Mouse (Mus musculus) embryonic facial prominence, embryonic 11.5 days (tissue): ENCODE measurements at regions not wholly inside any gene's neighbourhood (a gene's known extent, or its start where the extent isn't known, plus 50 kb on each side); places are given as distances from the start of the nearest gene placed in this dataset.

Source experiments
- ATAC-seq: fragments of 200-750 bp; cut with Nextera tagmentation; replicated peaks from 2 replicates; pipeline ENCODE4 v1.8.0; 2017; ENCODE audit warnings: low read depth; ENCODE audit not compliant: insufficient number of reproducible peaks, low FRiP score, low TSS enrichment
- DNase-seq: peaks from one replicate; pipeline ENCODE4 v3.0.0-alpha.2; 2015; ENCODE audit warnings: low spot score
- H3K27ac ChIP-seq: fragments of 300-500 bp; sonication (generic); replicated peaks from 2 replicates; pipeline ENCODE4 v1.5.1; 2014; ENCODE audit warnings: mild to moderate bottlenecking, low read depth, low read length, control low read depth
- H3K27me3 ChIP-seq: fragments of 300-500 bp; sonication (generic); 2 replicates; pipeline ENCODE4 v1.6.1; 2014; ENCODE audit warnings: mild to moderate bottlenecking, low read length, moderate library complexity, mixed read lengths; ENCODE audit not compliant: control insufficient read depth, insufficient read depth
- H3K36me3 ChIP-seq: fragments of 300-500 bp; sonication (generic); replicated peaks from 2 replicates; pipeline ENCODE4 v1.6.1; 2014; ENCODE audit warnings: low read depth, mild to moderate bottlenecking, low read length, moderate library complexity, mixed read lengths; ENCODE audit not compliant: control insufficient read depth, insufficient read depth
- H3K4me1 ChIP-seq: fragments of 300-500 bp; sonication (generic); 2 replicates; pipeline ENCODE4 v1.6.1; 2014; ENCODE audit warnings: low read length, mixed read lengths; ENCODE audit not compliant: control insufficient read depth, insufficient read depth
- H3K4me2 ChIP-seq: fragments of 300-500 bp; sonication (generic); 2 replicates; pipeline ENCODE4 v1.6.1; 2014; ENCODE audit warnings: low read depth, mild to moderate bottlenecking, control low read depth, low read length, moderate library complexity
- H3K4me3 ChIP-seq: fragments of 300-500 bp; sonication (generic); 2 replicates; pipeline ENCODE4 v1.5.1; 2014; ENCODE audit warnings: low read depth, low read length, control low read depth
- H3K9ac ChIP-seq: fragments of 300-500 bp; sonication (generic); replicated peaks from 2 replicates; pipeline ENCODE4 v1.6.1; 2014; ENCODE audit warnings: mild to moderate bottlenecking, control low read depth, low read length
- H3K9me3 ChIP-seq: fragments of 300-500 bp; sonication (generic); replicated peaks from 2 replicates; pipeline ENCODE4 v1.6.1; 2016; ENCODE audit warnings: mild to moderate bottlenecking, low read length, inconsistent platforms, mixed read lengths; ENCODE audit not compliant: control insufficient read depth
- WGBS: fragments of 180-500 bp; shearing (Covaris S2); extraction: QIAGEN DNeasy Blood & Tissue Kit; methylation state at CpG from one replicate; pipeline ENCODE4 v1.1.7; 2014; 5-methylcytosine and 5-hydroxymethylcytosine counted together

DNA sequence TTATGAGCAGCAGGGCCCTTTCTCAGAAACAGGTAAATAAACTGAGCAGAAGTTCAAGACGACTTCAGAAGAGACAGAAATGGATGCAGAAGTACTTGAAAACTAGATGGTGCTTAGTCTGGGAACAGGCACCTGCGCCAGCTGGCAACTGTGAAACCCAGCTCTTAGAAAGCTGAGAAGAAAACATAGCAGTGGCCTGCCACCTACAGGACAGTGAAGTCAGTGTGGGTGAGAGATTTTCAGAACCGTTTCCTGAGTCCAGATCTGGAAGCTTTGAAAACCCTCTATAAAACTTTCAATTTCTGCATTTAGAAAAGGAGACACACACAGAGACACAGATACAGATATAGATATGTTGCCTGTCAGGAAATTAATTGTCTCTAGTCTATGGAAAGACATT, 667.4 kb downstream of the Rapgef2 start:
- Histone ChIP-seq H3K9me3 (no peaks in the 10 kb centered on the region), H3K27me3 (no peaks in the 10 kb centered on the region), H3K36me3 (no peaks in the 10 kb centered on the region), H3K4me3 (no peak overlapping the region), H3K4me2 (no peak overlapping the region), H3K4me1 (no peaks in the 10 kb centered on the region), H3K27ac (no peak overlapping the region), H3K9ac (no peak overlapping the region)
- 30% methylated on average over 3 of the region's 3 CpGs for WGBS
- DNase-seq (peak; percentile 21), ATAC-seq (no peak)

DNA sequence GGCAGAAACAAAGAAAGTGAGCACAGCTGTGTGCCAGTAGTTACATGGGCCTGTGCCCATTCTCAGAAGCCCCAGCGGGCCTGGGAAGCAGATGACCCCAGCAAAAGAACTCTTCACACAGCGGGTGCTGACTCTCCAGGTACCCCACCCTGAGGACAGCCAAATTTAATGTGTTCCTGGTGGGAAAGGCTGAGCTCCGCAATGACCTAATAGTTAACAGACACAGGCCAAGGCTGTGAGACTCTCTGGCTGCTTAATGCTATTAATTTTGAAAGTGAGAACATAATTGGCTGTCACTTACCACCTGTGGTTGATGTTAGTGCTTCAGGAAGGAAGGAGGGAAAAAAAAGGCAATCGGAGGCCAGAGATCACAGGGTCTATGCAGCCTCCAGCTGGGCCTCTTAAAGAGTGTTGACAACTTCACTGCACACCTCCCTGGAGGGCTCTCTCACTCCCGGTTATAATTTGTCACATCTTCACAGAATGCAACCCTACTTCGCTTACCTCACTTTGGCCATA, 691.5 kb downstream of the Rapgef2 start:
- Histone ChIP-seq H3K4me1 (no peaks in the 10 kb centered on the region), H3K9me3 (no peaks in the 10 kb centered on the region), H3K36me3 (no peaks in the 10 kb centered on the region), H3K4me3 (no peak overlapping the region), H3K27me3 (no peaks in the 10 kb centered on the region), H3K9ac (no peak overlapping the region), H3K27ac (no peak overlapping the region), H3K4me2 (no peak overlapping the region)
- WGBS, result 12% methylated on average over 6 of the region's 6 CpGs
- ATAC-seq (peak; percentile 87), DNase-seq (peak; percentile 67)

DNA sequence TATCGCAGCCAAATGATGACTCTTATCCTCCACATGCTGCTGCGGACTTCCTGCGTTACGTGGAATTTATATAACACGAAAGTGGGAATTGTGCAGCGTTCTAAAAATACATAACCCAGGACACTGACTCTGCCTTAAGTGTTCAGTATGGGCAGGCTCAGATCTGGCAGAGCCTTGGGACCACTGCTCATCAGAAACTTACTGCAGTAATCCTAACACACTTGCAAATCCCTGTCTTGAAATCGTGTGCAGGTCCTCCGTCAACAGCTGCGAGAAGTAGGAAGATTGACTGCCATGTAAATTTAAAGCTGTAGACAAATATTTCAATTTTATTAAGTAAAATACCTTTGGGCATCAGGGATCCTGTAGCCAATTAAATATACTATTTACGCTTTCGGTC, 692.0 kb downstream of the Rapgef2 start:
- 50% methylated on average over 11 of the region's 11 CpGs for WGBS
- no peak overlapping the region for H3K27ac ChIP-seq
- ATAC-seq (no peak; the same call in 1 of the 2 replicates), DNase-seq (no peak)
- no peak overlapping the region for H3K9ac ChIP-seq
- H3K27me3 ChIP-seq, result no peaks in the 10 kb centered on the region
- H3K9me3 ChIP-seq, result no peaks in the 10 kb centered on the region
- no peaks in the 10 kb centered on the region for H3K36me3 ChIP-seq
- no peaks in the 10 kb centered on the region for H3K4me1 ChIP-seq
- no peak overlapping the region for H3K4me3 ChIP-seq
- H3K4me2 ChIP-seq, result no peak overlapping the region

DNA sequence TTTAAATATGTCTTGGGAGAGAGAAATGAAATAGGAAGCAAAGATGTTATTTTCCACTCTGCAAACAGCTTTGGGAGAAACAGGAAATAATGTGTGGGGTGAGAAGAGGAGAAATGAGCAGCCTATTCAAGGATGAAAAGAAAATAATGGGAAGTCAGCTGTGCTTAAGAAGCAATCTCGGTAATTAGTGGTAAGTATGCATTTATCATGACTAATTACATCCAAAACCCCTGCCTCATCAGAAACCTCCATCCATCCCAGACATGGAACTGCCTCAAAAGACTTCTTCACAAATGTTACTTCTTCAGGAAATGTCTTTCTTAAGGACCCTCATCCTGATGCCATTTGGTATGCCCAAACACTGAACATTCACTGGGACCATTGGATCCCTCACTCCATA, 699.7 kb downstream of the Rapgef2 start:
- 58% methylated on average over 1 of the region's 1 CpGs for WGBS

DNA sequence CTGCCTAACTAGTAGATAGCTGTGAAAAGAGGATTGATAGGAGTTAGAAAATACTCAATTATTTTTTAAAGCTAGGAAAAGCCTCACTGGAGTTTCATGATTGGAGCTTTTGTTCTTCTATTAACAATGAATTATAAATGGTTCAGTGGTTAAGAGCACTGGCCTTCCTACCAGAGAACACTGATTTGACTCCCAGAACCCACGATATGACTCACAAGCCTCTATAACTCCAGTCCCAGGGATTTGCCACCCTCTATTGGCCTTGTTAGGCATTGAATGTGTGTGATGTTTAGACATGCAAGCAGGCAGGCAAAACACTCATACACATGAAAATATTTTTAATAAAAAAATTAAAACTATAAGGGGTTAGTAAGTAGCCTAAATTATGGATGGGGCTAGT, 704.4 kb downstream of the Rapgef2 start:
- no peaks in the 10 kb centered on the region for H3K4me1 ChIP-seq
- no peak overlapping the region for H3K27ac ChIP-seq
- no peaks in the 10 kb centered on the region for H3K9me3 ChIP-seq
- H3K36me3 ChIP-seq, result no peaks in the 10 kb centered on the region
- no peak overlapping the region for H3K4me3 ChIP-seq
- ATAC-seq (no peak), DNase-seq (peak; percentile 45)
- 20% methylated on average over 1 of the region's 1 CpGs for WGBS
- H3K9ac ChIP-seq, result no peak overlapping the region
- H3K4me2 ChIP-seq, result no peak overlapping the region
- H3K27me3 ChIP-seq, result no peaks in the 10 kb centered on the region

More for the DNA sequence above, 699.7 kb downstream of the Rapgef2 start:
- DNase-seq, result no peak
- Histone ChIP-seq H3K27me3 (no peaks in the 10 kb centered on the region), H3K9ac (no peak overlapping the region), H3K4me2 (no peak overlapping the region), H3K36me3 (no peaks in the 10 kb centered on the region), H3K4me1 (no peaks in the 10 kb centered on the region), H3K27ac (no peak overlapping the region), H3K4me3 (no peak overlapping the region), H3K9me3 (no peaks in the 10 kb centered on the region)
- no peak for ATAC-seq

DNA sequence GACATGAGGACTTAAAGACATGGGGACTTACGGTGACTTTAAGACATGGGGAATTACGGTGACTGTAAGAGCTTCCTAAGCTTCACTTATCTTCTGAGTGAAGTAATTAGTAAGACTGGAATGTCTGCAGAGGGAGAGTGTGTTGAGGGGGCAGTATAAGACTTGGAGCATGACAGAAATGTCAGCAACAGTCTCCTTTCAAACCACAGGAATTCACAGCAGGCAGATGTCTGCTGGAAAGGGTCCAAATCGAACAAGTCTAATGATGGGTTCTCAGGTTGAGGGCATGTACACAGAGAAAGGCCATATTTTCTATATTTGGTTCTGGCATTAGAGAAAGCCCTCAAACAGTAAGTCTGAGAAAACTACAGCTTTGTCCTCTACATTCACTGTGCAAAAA, 705.2 kb downstream of the Rapgef2 start:
- Histone ChIP-seq H3K27ac (no peak overlapping the region), H3K36me3 (no peaks in the 10 kb centered on the region), H3K27me3 (no peaks in the 10 kb centered on the region), H3K4me2 (no peak overlapping the region), H3K4me1 (no peaks in the 10 kb centered on the region), H3K9me3 (no peaks in the 10 kb centered on the region), H3K4me3 (no peak overlapping the region), H3K9ac (no peak overlapping the region)
- peak; percentile 79; the same call in 1 of the 2 replicates for ATAC-seq
- WGBS, result 69% methylated on average over 3 of the region's 3 CpGs
- DNase-seq, result peak; percentile 7

DNA sequence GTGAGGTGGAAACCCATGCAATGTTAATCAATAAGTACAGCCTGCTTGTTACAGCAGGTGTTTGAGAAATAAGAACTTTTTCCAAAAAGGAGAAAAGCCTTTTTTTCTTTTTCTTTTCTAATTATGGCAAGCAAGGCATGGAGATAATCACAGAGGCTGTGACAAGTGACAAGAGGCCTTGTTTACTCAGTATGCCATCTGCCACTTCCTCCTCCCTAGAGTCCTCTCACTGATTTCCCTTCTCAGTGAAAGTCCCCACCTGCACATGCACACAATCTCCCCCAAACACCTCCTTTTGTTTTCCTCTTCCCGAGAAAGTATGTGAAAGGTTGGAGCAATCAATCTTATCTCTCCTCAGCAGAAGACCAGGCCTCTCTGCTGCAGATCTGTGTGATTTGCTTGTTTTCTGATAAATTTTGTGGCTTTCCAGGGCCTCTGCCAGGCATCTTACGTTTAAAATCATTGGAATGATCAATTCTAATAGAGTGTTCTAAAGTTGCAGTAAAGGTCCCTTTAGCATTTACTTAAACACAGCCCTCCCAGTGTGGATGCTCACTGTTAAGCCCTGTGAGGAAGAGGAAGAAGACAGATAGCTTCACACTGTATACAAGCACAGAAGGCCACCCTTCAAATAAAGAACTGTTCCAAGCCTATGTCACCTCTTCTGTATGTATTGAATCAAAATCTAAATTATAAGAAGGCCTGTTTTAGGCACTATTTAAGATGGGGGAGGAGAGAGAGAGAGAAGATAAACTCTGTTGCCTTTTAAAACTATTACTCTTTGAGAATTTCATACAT, 710.5 kb downstream of the Rapgef2 start:
- no peak overlapping the region for H3K4me2 ChIP-seq
- no peak overlapping the region for H3K27ac ChIP-seq
- DNase-seq, result no peak
- H3K4me1 ChIP-seq, result no peaks in the 10 kb centered on the region
- 36% methylated on average over 2 of the region's 2 CpGs for WGBS
- H3K9me3 ChIP-seq, result no peaks in the 10 kb centered on the region
- no peak overlapping the region for H3K9ac ChIP-seq
- no peaks in the 10 kb centered on the region for H3K27me3 ChIP-seq
- no peak for ATAC-seq
- H3K4me3 ChIP-seq, result no peak overlapping the region
- H3K36me3 ChIP-seq, result no peaks in the 10 kb centered on the region

DNA sequence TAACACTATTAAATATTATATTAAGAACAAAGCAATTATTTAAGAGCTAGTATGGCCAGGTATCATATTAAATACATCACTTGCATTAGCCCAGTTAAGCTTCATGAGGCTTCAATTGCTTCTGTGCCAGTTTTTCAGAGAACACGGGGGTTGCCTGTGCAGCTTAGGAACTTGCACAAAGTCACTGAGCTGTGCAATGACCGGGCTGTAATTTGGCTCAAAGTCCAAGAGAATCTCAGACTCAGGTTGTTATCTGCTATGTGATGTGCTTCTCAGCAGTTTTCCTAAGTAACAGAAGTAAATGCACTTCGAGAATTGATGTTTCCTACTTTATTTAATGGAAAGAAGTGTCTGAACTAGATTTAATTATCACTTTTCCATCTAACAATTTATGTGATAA, 711.5 kb downstream of the Rapgef2 start:
- ATAC-seq (no peak), DNase-seq (no peak)
- Histone ChIP-seq H3K27ac (no peak overlapping the region), H3K27me3 (no peaks in the 10 kb centered on the region), H3K9ac (no peak overlapping the region), H3K4me3 (no peak overlapping the region), H3K36me3 (no peaks in the 10 kb centered on the region), H3K9me3 (no peaks in the 10 kb centered on the region), H3K4me1 (no peaks in the 10 kb centered on the region), H3K4me2 (no peak overlapping the region)
- 80% methylated on average over 3 of the region's 3 CpGs for WGBS
